Mouse (Mus musculus) megakaryocyte, embryonic 14.5 days (primary cell): Measurements from ENCODE around the gene Nebl. TPM values are rescaled to one million over a fixed set of nuclear protein-coding genes. Genes with fewer than 3 reads are reported as not detected.

Experiments used
- H3K27me3 ChIP-seq: replicated peaks from 2 replicates; pipeline ENCODE3; 2012; ENCODE audit warnings: inconsistent platforms
- H3K36me3 ChIP-seq: replicated peaks from 2 replicates; pipeline ENCODE3; 2012; ENCODE audit warnings: low read length, inconsistent platforms, mixed read lengths
- H3K4me1 ChIP-seq: 2 replicates; pipeline ENCODE4 v1.6.1; 2012; ENCODE audit warnings: inconsistent platforms
- H3K4me3 ChIP-seq: replicated peaks from 2 replicates; pipeline ENCODE3; 2012; ENCODE audit warnings: moderate library complexity, mild to moderate bottlenecking, inconsistent platforms
- H3K9me3 ChIP-seq: 2 replicates; pipeline ENCODE4 v1.6.1; 2012; ENCODE audit warnings: inconsistent platforms
- FLI1 ChIP-seq: IDR thresholded peaks from 2 replicates; pipeline ENCODE4 v1.6.1; 2012; ENCODE audit warnings: low read length, inconsistent platforms, mixed read lengths
- GATA1 ChIP-seq: IDR thresholded peaks from 3 replicates; pipeline ENCODE4 v1.6.1; 2012; ENCODE audit warnings: mixed read lengths, low read length, inconsistent platforms, borderline replicate concordance
- polyA plus RNA-seq: library from polyadenylated mRNA; stranded (reverse); fragments of >175 nt; gene quantifications from 2 replicates; pipeline ENCODE4 v1.2.3, GENCODE M21; 2012; ENCODE audit warnings: low replicate concordance; ENCODE audit not compliant: insufficient read depth

Gene Nebl
- polyA plus RNA-seq, 1 experiment = 0.04 TPM

GRCm38 (mm10) chr2:17683326-17684040 is 47.8 kb downstream of the Nebl start:
- Histone ChIP-seq H3K27me3 (no peaks in the 10 kb centered on the region), H3K36me3 (no peaks in the 10 kb centered on the region), H3K4me1 (no peaks in the 10 kb centered on the region), H3K4me3 (no peak overlapping the region), H3K9me3 (no peaks in the 10 kb centered on the region)
- TF ChIP-seq GATA1 (no peak), FLI1 (no peak)

- no peaks in the 10 kb centered on the region for H3K4me1 ChIP-seq
- H3K27me3 ChIP-seq = no peaks in the 10 kb centered on the region
- H3K9me3 ChIP-seq = no peaks in the 10 kb centered on the region; the same call in 1 of the 2 replicates
- no peaks in the 10 kb centered on the region for H3K36me3 ChIP-seq
- no peak overlapping the region for H3K4me3 ChIP-seq
- TF ChIP-seq GATA1 (no peak), FLI1 (no peak)
These were observed 59.1 kb downstream of the Nebl start for GRCm38 (mm10) chr2:17672156-17672555.

DNA sequence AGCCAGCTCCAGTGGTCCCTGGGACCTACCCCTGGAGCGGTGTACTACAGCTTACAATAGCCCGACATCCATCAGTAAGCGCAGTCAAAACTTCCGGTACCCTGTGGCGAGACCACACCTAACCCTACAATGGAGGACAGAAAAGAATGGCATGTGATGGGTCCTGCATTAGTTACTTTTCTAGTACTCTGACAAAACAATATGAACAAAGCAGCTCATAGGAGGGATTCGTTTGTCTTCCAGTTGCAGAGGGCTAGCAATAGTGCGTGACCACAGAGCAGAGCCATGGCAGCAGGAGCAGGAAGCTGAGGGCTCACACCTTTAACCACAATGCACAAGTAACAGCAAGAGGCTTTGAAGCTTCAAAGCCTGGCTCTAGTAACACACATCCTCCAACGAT is 59.7 kb downstream of the Nebl start:
- Histone ChIP-seq H3K9me3 (no peaks in the 10 kb centered on the region; the same call in 1 of the 2 replicates), H3K4me3 (no peak overlapping the region), H3K27me3 (no peaks in the 10 kb centered on the region), H3K4me1 (no peaks in the 10 kb centered on the region), H3K36me3 (no peaks in the 10 kb centered on the region)
- TF ChIP-seq FLI1 (no peak), GATA1 (no peak)

DNA sequence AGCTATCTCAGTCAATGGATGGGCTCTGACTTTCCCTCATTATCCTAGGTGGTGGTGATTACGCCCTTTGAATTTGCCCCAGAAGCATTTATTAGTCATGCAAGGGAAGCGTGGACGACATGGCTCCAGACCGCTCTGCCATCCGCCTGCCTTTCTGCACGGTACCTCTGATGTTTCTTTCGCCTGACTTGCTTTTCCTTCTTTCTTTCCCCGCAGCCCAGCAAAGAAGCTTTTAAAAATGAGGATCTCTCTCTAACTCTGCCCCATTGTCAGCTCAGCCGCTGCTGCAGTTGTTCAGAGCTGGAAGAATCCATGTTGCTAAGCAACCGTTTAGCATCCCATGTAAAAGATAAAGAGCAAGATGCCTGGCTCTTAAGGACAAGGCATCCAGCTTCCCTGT is 61.3 kb downstream of the Nebl start:
- no peak overlapping the region for H3K4me3 ChIP-seq
- TF ChIP-seq FLI1 (no peak), GATA1 (no peak)
- H3K27me3 ChIP-seq = no peaks in the 10 kb centered on the region
- no peaks in the 10 kb centered on the region for H3K4me1 ChIP-seq
- no peaks in the 10 kb centered on the region for H3K9me3 ChIP-seq
- no peaks in the 10 kb centered on the region for H3K36me3 ChIP-seq

GRCm38 (mm10) chr2:17669000-17669399 is 62.3 kb downstream of the Nebl start:
- TF ChIP-seq FLI1 (no peak), GATA1 (no peak)
- no peaks in the 10 kb centered on the region for H3K27me3 ChIP-seq
- H3K36me3 ChIP-seq = no peaks in the 10 kb centered on the region
- no peaks in the 10 kb centered on the region for H3K9me3 ChIP-seq
- no peaks in the 10 kb centered on the region for H3K4me1 ChIP-seq
- no peak overlapping the region for H3K4me3 ChIP-seq

GRCm38 (mm10) chr2:17658176-17658575 is 73.1 kb downstream of the Nebl start:
- Histone ChIP-seq H3K9me3 (peaks cover 5% of the 10 kb centered on the region; the same call in 1 of the 2 replicates), H3K36me3 (no peaks in the 10 kb centered on the region), H3K27me3 (no peaks in the 10 kb centered on the region), H3K4me3 (no peak overlapping the region), H3K4me1 (no peaks in the 10 kb centered on the region)
- TF ChIP-seq FLI1 (no peak), GATA1 (no peak)

DNA sequence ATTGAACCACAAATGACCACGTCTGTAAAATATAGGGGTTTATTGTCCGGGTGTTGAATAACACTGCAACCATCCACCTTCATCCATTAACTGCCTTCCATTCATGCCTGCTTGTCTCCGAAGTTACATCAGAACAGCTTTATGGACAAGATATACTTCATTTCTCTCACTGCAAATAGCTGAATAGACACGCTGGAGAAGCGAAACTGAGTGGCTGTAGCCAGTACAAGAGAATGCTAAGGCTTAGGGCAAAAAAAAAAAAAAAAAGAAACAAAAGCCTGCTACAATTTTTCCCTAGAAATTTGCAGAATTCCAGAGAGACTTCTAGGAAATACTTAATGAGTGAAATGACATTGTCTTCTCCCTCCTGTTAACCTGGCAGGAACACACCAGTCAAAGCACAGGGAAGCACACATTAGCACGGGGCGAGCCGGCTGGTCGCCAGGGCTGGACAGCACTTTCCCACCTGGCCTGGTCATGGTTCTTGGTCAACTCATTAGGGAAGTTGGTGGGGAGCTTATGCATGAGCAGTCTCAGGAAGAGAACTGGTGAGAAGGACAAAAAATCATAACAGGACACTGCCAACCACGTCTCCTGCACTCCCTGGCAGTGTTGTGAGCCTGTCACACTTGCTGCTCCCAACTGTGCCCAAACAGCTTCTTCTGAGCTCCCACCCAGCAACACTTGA is 81.0 kb downstream of the Nebl start:
- H3K9me3 ChIP-seq = peaks cover 5% of the 10 kb centered on the region; the same call in 1 of the 2 replicates
- H3K4me3 ChIP-seq = no peak overlapping the region
- H3K4me1 ChIP-seq = no peaks in the 10 kb centered on the region
- TF ChIP-seq GATA1 = no peak
- TF ChIP-seq FLI1 = no peak
- no peaks in the 10 kb centered on the region for H3K36me3 ChIP-seq
- no peaks in the 10 kb centered on the region for H3K27me3 ChIP-seq

DNA sequence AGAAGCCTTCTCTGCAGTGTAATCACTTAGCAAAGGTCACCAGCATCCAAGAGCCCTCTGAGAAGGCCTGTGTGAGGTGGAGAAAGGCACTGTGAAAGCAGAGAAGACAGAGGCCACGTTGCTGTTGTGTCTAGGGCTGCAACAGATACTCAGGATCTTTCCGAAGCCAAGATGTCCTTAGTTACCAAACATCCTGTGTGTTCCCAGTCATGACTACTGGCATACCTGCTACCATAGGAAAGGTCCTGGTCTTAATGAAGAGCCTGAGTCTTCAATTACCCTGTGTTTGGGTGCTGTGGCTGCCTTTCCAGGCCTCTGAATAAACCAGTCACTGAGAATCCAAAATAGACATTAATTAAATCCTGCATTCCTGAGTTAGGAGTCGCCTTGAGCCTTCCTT is 81.5 kb downstream of the Nebl start:
- no peak for TF ChIP-seq GATA1
- no peak for TF ChIP-seq FLI1
- Histone ChIP-seq H3K4me3 (no peak overlapping the region), H3K27me3 (no peaks in the 10 kb centered on the region), H3K4me1 (no peaks in the 10 kb centered on the region), H3K9me3 (peaks cover 3% of the 10 kb centered on the region; the same call in 1 of the 2 replicates), H3K36me3 (no peaks in the 10 kb centered on the region)

DNA sequence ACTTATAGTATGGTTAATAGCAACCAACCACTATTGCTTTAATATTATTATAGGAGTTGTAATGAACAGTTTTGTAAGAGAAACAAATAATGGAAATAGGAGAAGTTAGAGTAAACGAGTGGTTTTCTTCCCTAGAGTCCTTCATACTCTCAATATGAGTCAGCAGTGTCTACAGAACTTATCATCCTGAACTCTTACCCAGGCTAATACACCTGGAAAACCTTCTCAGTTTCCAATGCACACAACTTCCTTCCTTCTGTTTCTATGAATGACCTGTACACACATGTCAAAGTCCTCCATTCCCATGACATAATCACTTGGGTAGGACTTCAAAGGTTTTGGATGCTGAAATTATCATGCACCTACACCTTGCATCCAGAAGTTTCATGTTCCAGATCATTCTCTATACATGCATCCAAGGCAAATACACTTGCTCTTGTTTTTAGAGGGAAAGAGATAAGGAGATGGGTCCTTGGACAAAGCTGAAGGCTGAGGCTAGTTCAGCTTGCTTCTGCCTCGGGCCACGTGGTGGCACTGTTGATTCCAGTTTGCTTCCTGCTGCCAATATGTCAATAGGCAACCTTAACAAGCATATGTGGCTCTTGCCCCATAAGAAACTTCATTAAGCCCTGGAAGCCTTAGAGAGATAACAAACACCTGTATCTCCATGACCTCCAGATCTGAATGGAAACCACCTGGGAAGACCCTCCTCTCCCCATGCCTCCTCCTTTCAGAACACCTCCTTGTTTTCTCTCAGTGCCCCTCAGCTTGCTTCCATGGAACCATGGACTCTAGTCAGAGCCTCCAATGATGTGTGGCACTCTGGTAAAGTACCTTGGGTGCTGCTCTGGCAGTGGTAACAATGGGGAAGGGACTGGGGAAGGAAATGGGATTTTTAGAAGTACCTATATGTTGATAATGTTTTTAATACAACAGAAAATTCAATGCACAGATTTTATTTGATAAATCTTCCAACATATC is 86.7 kb downstream of the Nebl start:
- H3K36me3 ChIP-seq = no peaks in the 10 kb centered on the region
- H3K9me3 ChIP-seq = no peaks in the 10 kb centered on the region
- no peak overlapping the region for H3K4me3 ChIP-seq
- no peak for TF ChIP-seq GATA1
- no peak for TF ChIP-seq FLI1
- no peaks in the 10 kb centered on the region for H3K4me1 ChIP-seq
- H3K27me3 ChIP-seq = no peaks in the 10 kb centered on the region
